Mouse (Mus musculus) cerebellum, adult (tissue): ENCODE results near the gene Tbc1d10c.

Source experiments
- ATAC-seq: cut with Nextera tagmentation; 2 replicates; pipeline ENCODE4 v1.9.2; 2017; ENCODE audit warnings: mild to moderate bottlenecking, moderate library complexity, mixed read lengths; ENCODE audit not compliant: insufficient number of reproducible peaks, low FRiP score, low TSS enrichment

Gene Tbc1d10c

DNA sequence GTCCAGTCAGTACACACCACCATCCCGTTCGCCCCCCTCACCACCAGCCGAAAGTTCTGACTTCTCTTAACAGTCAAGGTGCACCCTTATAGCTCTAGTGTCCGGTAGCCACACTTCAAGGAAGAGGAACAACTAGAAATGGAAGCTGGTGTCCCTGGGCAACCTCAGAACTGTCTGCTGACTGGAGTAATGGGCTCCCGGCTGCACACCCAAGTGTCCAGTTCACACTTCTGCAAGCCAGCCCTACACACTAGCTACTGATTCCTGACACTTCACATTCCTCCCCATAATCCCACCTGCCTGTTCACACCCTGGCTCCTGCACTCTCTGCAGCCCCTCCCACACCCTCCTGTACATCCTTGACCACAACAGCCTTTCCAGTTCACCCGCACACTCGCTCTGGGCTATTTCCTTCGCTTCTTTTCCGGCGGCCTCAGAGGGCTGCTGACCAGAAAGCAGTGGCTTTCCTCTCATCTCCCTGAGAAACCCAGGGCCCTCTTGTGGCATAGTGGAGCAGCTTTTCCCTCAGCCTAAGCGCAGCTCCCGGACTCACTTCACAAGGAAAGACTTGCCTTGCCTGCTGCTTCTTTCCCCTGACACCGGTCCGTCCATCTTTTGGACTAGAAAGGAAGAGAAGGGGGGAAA is 25.1 kb upstream of the Tbc1d10c start:
- peak; percentile 40; the same call in 1 of the 2 replicates for ATAC-seq

DNA sequence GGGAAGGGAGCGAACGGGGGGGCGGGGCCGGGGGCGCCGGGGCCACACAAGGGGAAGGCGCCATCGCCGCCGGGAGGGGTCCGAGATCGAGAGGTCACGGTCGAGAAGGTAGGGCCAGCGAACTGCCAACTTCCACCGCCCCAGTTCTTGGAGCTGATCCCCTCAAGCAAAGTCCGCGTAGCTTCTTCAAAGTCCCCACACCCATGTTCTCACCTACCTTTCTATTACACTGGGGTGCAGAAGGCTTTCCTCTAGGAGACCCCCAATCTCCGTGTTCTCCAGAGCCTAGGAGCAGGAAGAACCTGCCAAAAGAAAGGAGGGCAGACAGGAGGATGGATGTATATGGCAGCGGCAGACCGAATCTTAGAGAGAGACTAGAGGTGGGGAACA is 24.4 kb upstream of the Tbc1d10c start:
- no peak for ATAC-seq

DNA sequence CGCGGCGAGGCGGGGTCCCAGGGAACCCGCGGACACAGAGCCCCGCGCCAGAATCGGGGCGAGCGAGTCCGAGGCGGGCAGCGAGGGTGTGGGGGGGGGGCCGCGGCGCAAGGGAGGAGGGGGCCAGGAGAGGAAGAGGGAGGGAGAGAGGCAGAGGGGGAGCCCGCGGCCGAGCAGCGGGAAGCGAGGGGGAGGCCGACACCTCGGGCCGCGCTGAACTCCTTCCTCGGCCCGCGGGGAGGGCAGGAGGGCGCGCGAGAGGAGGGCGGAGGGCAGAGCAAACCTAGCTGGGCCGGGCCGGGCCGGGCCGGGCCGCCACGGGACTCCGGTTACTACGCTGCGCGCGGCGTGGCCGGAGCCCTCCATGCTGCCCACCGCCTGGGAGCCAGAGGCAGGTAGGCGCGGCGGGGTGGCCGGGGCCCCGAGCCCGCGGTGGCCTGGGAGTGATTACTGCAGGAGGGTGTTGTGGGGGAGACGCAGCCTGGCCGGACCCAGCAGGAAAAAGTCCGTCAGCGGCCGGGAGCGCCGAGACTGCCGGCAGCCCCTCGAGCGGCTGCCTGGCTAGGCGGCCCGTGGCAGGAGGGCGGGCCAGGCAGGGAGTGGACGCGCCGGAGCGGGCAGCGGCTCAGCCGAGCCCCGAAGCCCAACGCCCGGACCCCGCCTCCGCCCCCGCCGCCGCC is 23.8 kb upstream of the Tbc1d10c start:
- ATAC-seq = no peak

DNA sequence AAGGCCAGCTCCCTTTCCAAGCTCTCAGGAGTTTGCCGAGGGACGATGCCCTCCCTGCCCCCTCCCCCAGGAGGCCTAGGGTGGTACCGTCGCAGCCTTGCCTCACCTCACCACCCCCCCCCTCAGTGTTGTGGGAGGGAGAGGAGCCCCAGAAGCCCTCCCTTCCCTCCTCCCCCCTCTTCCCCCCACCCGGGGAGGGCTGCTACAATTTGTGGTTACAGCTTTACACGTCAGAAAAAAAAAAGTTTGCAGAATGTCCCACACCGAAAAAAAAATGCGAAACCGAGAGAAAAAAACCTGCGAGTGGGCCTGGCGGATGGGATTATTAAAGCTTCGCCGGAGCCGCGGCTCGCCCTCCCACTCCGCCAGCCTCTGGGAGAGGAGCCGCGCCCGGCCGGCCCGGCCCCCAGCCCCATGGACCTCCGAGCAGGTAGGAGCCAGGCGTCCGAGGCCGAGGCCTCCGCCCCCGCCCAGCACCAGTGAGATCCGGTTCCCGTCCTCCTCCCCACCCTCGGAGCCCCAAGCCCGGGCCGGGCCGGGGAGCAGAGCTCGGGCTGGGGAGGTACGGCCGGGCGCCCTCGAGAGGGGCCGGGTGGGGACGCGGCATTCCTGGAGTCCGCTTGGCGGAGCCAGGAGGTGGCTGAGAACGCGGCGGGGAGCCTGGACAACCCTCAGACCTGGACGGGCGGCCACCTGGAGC is 23.1 kb upstream of the Tbc1d10c start, which contains the start of the genes Clcf1 and AC109138.7:
TSS of gene Clcf1 (plus strand) at position 168 of the 700 bp plus-strand sequence.
TSS of gene AC109138.7 (plus strand) at position 287 of the 700 bp plus-strand sequence.
- ATAC-seq = 0 out of 2 replicates have a peak, but pooled peaks have one; percentile 26

DNA sequence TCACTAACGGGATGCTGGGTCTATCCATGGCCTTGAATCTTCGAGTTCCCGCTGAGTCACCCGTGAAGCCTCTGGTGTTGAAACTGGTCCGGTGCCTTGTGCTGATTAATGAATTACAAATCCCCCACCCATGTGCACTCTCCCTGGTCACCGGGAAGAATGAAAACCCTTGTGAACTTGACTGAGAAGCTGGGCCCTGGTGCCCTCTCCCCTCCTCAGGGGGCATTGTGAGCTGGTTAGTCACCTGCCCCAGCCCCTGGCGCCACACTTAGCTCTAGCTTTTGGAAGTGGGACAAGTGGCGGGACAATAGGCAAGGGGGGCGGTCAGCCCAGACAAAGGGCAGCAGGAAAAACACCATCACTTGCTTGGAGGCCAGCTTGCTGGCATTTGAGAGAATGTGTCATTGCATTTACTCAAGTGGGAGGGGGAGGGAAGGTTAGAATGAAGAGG is 22.5 kb upstream of the Tbc1d10c start:
- ATAC-seq = no peak

DNA sequence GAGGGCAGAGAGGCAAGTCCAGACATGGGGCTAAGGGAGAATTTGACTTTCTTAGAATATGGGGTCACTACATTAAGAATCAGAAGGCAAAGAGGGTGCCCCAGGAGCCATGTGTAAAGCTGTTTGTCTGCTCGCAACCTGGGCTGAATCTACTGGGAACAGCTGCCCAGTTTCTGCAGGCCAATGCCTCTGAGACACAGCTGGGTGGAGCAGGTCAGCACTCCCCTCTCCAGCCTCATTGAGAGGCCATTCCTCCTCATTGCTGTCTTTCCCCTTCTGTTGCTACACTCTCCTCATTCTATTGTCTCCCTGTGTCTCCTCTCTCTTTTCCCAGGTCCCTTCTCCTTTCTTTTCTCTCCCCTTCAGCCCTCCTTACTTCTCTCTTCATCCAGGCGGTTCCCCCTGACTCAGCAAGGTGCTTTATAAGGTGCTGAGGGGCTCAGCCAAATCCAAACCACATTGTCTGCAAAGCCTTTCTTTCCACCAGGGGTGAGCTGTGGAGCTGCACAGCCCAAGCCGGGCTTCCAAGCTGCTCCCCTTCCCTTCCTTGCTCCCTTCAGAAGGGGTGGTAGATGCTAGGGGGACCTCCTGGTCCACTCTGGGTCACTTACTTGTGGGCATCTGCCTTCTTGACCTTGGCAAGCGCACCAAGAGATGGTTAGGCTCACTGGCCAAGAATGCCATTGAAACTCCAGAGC is 21.0 kb upstream of the Tbc1d10c start:
- no peak for ATAC-seq

DNA sequence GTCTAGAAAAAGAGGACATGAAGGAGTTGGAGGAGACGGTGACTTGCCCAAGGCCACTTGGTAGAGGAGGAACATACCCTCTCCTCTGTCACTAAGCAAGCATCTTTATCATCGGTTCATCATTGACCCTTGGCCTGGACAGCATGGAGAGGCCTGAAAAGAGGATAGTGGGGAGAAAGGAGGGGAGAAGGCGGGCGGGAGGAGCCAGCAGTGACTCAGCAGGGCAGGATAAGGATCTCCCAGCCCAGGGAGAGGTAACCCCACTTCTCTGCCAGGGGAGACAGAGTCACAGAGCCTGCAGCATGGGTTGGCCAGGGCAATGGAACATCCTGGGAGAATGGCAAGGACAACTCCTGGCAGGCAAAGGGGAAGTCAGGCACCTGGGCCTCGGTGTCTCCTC is 17.5 kb upstream of the Tbc1d10c start:
- ATAC-seq = no peak

DNA sequence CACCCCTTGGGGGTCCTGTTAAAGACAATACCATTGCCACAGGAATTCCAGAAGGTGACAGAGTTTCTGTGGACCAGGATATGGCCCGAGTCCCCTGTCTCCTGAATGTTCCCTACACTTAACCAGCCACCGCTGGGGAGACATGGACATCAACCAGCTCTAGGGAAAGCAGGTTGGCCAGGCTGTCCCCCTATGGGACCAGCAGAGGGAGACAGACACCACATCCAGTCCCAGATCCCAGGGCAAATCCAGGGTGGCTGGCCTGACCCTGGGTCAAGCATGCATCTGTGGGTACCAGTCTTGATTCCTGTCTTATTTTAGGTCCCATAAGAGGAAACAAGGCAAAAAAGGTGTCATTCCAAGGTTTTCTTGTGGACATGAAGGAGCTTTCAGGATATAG is 15.9 kb upstream of the Tbc1d10c start:
- ATAC-seq = peak; percentile 36; the same call in 1 of the 2 replicates

DNA sequence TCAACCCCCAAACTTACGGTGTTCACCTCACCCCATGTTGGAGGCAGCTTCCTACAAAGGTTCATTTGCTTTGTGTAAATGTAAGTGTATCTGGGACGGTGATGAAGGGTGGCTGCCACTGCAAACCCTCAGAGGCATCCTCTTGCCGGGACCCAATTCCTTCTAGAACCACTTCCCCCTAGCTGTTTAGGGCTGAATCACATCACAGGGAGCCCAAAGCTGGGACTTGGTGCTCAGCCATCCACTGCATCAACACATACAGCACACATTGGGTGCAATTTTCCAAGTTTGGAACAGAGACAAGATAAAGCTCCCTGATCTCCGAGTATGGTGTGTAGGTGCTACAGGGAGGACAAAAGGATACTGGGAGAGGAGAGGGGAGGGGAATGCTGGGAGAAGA is 13.8 kb upstream of the Tbc1d10c start:
- no peak for ATAC-seq

DNA sequence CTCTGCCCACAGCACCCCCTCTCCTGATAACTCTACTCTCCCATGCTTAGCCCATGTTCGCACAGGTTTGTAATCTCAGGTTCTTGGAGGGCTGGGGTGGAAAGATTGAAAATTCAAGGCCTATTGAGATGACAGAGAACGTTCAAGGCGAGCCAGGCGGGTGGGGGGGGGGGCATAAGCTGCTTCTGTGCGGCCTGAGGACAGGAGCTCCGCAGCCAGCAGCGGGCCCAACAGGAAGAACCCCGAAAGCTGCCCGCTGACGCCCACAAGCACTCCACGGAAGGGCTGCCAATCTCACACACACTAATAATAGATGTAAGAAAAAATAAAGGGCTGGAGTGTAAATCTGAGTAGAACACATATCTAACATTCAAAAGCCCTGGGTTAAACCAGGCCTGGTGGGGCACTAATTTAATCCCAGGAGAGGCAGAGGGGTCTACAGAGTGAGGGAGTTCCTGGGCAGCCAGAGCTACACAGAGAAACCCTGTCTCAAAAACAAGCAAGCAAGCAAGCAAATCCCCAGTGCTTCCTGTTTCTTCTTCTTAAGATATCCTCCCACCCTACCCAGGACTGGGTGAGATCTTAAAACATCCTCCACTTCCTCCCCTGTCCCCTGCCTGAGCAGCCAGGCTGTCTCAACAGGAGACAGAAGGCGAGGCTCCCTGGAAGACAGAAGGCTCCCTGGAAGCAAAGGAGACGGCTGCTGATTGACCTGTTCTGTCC is 12.7 kb upstream of the Tbc1d10c start:
- ATAC-seq = no peak

DNA sequence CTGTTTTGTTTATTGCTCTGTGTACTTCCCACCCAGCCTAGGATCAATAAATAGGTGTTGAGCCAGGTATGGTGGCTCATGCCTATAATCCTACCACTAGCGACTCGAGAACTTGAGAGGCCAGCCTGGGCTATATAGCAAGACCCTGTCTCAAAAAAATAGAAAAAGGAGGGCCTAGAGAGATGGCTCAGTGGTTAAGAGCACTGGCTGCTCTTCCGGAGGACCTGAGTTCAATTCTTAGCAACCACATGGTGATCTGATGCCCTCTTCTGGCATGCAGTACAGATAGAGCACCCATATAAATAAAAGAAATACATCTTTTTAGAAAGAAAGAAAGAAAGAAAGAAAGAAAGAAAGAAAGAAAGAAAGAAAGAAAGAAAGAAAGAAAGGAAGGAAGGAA is 12.1 kb upstream of the Tbc1d10c start:
- no peak for ATAC-seq

DNA sequence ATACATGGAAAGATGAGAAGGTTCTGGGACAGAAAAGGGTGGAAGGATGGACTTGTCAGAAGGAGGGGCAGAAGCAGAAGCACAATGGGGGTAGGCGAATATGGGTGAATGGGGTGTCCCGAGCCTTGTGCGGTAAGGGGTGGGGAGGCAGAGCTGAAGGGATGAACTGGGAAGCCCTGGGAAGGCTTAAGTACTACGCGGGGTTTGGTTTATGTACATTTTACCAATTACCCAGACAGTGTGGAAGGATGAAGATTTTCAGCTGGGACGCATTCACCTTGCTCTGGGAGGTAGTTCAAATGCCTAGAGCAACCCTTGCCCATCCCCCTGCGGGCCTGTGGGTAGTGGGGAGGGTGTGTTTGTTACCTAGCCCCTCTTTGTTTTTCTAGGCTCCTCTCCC is 11.1 kb upstream of the Tbc1d10c start:
- no peak for ATAC-seq

DNA sequence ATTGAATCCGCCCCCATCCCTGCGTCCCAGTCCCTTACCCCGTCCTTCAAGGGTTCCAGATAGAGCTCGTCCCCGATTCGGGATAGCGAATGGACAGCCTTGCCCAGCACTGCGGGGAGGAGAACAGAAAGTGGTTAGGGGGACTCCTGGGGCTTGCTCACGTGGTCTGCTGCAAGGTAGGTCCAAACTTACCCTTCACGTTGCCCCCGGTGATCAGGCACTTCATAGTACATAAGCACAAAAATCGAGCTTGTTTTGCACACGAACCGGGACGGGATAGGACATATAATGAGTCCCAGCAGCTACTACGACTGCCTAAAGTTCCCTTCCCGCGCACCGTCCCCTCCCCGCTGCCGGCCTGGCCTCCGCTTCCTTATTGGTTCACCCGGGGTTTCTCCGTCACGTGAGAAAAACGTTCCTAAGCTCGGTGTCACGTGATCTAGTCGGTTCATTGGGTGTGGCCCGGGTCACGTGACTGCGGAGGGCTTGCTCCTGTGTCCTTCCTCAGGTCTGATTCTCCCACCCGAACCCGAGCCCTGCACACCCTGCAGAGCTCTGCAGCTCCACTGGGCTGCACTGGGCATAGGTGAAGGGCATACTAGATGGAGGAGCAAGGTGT is 10.3 kb upstream of the Tbc1d10c start, which contains the start of gene Rad9a:
TSS of gene Rad9a (minus strand) at position 372 of the 619 bp plus-strand sequence.
- ATAC-seq = peak; percentile 75; the same call in 1 of the 2 replicates

DNA sequence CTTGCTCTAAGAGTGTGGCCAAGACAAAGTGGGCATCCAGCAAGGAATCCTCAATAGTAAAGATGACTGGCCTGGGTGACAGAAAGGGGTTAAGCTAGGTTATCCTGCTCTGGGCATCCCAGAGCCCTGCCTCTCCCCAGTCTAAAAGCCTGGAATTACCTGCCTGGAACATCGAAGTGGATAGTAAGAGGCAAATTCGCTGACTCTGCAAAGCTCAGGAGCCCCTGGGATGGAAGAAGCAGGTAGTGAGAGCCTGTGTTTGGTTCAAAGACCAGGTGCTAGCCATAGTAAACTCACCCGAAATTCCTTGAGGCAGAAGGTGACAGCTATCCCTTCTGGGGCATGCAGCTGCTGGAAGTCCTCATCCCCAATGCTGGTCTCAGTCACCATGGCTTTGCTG is 6.1 kb upstream of the Tbc1d10c start:
- no peak for ATAC-seq

DNA sequence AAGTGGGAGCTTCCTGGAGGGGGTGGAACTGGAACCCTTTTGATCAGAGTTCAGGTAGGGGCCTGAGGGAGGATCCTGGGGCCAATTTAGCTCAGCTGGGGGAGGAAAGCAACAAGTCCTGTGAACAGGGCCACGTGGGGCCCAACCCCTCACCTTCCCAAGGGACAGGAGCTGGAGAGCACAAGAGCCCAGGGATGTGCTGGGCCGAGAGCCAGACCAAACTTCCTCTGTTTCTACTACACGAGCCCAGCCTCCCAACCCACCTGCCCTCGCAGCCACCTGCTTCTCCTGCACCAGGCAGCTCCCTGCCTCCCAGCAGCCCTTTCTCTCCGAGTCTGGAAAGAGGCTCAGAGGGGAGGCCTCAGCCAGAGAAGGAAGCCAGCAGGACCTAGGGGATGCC is 5.5 kb upstream of the Tbc1d10c start:
- no peak for ATAC-seq

DNA sequence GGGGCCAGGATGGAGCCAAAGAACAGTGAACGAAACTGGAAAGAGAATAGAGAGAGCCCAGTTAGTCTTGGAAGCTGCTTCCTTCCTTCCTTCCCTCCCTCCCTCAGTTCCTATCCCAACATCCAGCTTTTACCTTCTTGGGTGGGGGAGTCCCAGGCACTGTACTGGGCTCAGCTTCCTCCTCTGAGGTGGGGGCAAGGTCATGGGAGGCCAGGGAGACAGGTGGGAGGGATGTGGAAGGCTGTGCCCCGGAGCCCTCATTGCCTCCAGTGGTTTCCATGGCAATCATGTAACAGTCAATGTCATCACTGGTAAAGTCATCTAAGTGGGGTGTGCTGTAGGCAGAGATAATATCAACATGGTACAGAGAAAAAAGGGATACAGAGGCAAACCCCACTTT is 5.0 kb upstream of the Tbc1d10c start:
- ATAC-seq = no peak

DNA sequence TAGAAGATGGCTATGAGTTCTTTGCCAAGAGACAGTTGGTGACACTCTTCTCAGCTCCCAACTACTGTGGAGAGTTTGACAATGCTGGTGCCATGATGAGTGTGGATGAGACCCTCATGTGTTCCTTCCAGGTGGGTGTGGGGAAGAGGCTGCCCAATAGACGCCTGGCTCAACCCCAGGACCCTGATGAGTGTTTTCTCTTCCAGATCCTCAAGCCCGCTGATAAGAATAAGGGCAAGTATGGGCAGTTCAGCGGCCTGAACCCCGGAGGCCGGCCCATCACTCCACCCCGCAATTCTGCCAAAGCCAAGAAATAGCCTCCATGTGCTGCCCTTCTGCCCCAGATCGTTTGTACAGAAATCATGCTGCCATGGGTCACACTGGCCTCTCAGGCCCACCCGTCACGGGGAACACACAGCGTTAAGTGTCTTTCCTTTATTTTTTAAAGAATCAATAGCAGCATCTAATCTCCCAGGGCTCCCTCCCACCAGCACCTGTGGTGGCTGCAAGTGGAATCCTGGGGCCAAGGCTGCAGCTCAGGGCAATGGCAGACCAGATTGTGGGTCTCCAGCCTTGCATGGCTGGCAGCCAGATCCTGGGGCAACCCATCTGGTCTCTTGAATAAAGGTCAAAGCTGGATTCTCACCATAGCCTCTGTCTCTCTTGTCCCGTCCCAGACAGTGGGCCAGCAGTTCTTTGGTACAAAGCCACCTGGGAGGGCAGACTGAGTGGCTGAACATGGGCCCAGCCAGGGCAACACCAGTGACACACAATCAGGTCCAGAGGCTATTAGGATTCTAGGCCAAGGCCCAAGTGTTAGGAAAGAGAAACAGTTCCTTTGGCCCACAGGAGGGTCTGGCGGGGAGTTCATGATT is 3.9 kb upstream of the Tbc1d10c start:
- no peak for ATAC-seq

DNA sequence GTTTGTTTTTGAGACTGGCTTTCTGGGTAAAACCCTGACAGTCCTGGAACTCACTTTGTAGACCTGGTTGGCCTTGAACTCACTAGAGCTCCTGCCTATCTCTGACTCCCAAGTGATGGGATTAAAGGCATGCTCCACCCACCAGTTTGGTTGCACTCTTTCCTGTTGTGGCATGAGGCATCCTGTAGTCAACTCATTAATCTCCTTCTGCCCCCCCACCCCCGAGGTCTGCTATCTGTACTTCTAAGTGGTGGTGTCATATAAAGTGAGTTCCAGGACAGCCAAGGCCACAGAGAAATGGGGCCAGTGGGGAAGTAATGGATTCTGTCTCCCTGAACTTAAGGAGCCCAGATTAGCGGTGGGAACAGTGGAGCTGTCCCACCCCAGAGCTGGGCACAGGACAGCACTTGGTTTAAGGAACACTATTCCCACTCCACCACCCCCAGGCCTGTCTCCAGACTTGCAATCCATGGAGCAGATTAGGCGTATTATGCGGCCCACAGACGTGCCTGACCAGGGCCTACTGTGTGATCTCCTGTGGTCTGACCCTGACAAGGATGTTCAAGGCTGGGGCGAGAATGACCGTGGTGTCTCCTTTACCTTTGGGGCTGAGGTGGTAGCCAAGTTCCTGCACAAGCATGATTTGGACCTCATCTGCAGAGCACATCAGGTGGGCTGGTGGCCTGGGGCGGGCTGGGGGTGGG is 3.1 kb upstream of the Tbc1d10c start:
- ATAC-seq = no peak
